Mouse (Mus musculus) liver, embryonic 14.5 days (tissue): Measurements from ENCODE around the gene Bace1.

ENCODE experiments used
- CTCF ChIP-seq: IDR thresholded peaks from 2 replicates; pipeline ENCODE4 v1.5.1; 2016; ENCODE audit warnings: antibody characterized with exemption, low read depth, control low read depth
- EP300 ChIP-seq: IDR thresholded peaks from 2 replicates; pipeline ENCODE4 v1.6.1; 2016; ENCODE audit warnings: antibody characterized with exemption, low read depth

GRCm38 (mm10) chr9:45833461-45833860, 4.9 kb upstream of the Bace1 start:
- TF ChIP-seq CTCF: no peak
- TF ChIP-seq EP300: no peak
